Mouse (Mus musculus): ENCODE results near the gene Fgf16.

- TF ChIP-seq CTCF (IDR thresholded peaks at IDR 0.05; ENCODE audit: low read depth) (no peak), EP300 (IDR thresholded peaks at IDR 0.05; ENCODE audit: low read depth) (no peak)
Observed at GRCm38 (mm10) chrX:105718388-105718787, 45.7 kb upstream of the Fgf16 start.
